Comparison of ENCODE assay signal across 23 mouse cellular contexts in the genomic region with DNA sequence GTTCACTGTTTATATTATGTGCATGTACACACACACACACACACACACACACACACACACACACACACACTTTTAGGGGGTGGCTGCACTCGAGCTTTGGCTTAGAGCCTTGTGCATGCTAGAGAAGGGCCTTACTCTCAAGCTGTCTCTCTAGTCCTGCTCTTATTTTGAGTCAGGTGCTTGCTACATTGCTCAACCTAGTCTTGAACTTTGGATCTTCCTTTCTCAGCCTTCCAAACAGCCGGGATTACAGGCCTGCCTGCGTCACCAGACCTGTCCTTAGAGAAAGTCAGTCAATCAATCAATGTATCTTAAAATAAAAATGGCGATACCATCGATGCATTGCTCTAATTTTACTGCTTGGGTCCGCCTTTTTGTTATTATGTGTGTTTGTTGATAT.
"Had no signal": no experiment of that assay in that cellular context is flagged by ENCODE, and none has a peak within 500 bp of the region (broad histone marks: within the 10 kb centered on the region; RNA-seq: fewer than 3 reads in every experiment).

No protein-coding gene starts in this region.

- H3K27me3 ChIP-seq: heart, embryonic 13.5 days; heart, embryonic 15.5 days; hindbrain, embryonic 13.5 days; hindbrain, embryonic 15.5 days; limb, embryonic 12.5 days had no signal

- H3K9me3 ChIP-seq: heart, embryonic 13.5 days; heart, embryonic 15.5 days; hindbrain, embryonic 13.5 days; hindbrain, embryonic 15.5 days; limb, embryonic 10.5 days; limb, embryonic 12.5 days had no signal

- H3K36me3 ChIP-seq: heart, embryonic 13.5 days; heart, embryonic 15.5 days; hindbrain, embryonic 13.5 days; hindbrain, embryonic 15.5 days; limb, embryonic 10.5 days; limb, embryonic 12.5 days had no signal

- H3K9ac ChIP-seq: forebrain, postnatal 0 days; heart, embryonic 13.5 days; heart, embryonic 15.5 days; hindbrain, embryonic 13.5 days; hindbrain, embryonic 15.5 days; limb, embryonic 12.5 days; liver, embryonic 14.5 days had no signal

- H3K4me3 ChIP-seq: heart, adult 2 months; heart, embryonic 13.5 days; heart, embryonic 15.5 days; hindbrain, embryonic 13.5 days; hindbrain, embryonic 15.5 days; layer of hippocampus, adult 2 months; left cerebral cortex, adult 2 months; limb, embryonic 10.5 days; limb, embryonic 12.5 days had no signal

- H3K4me2 ChIP-seq: heart, embryonic 11.5 days; heart, embryonic 13.5 days; heart, embryonic 15.5 days; hindbrain, embryonic 13.5 days; hindbrain, embryonic 15.5 days; limb, embryonic 12.5 days had no signal

- H3K4me1 ChIP-seq: limb, embryonic 10.5 days; limb, embryonic 12.5 days had no signal

- ATAC-seq: forebrain, postnatal 0 days; hindbrain, postnatal 0 days had no signal

- H3K27ac ChIP-seq: heart, adult 2 months; heart, embryonic 13.5 days; heart, embryonic 15.5 days; hindbrain, embryonic 13.5 days; hindbrain, embryonic 15.5 days; hindbrain, postnatal 0 days; layer of hippocampus, adult 2 months; left cerebral cortex, adult 2 months; limb, embryonic 10.5 days; limb, embryonic 12.5 days; liver, embryonic 14.5 days had no signal

- DNase-seq: forebrain, postnatal 0 days; gastrocnemius, postnatal 14 days; gastrocnemius, postnatal 36 days; heart, adult 11 months; heart, adult 2 months; heart, postnatal 14 days; heart, postnatal 36 days; kidney, adult 18-20 months; kidney, postnatal 10 days; kidney, postnatal 25 days; kidney, postnatal 4 days; liver had no signal
